Comparison of ENCODE assay signal across 28 mouse cellular contexts in genomic region chr6:134578039-134578438, GRCm38 (mm10). TPM values are rescaled to one million over a fixed set of nuclear protein-coding genes. Genes with fewer than 3 reads are reported as not detected.
A peak's percentile ranks its signal among the peaks of the same experiment; 100 is the strongest.
DNase-seq lines count a peak whose midpoint lies in the region; TF ChIP-seq lines count a peak whose summit lies in the region.
"Had no signal": no experiment of that assay in that cellular context is flagged by ENCODE, and none has a peak within 500 bp of the region (broad histone marks: within the 10 kb centered on the region; RNA-seq: fewer than 3 reads in every experiment).

No protein-coding gene starts in this region.

- no peaks in the 10 kb centered on the region for H3K79me2 ChIP-seq in MEL (ENCODE audit: control insufficient read depth, insufficient read depth, low read length, poor library complexity)

- H3K9me3 ChIP-seq in ES-Bruce4 (replicated peaks; ENCODE audit: control insufficient read depth, insufficient read depth, low read length, poor library complexity, severe bottlenecking) (no peaks in the 10 kb centered on the region), MEL (replicated peaks; ENCODE audit: insufficient read depth, low read length) (no peaks in the 10 kb centered on the region)
- H3K9me3 ChIP-seq: embryonic facial prominence, embryonic 10.5 days; embryonic facial prominence, embryonic 13.5 days; forebrain, embryonic 12.5 days; heart, embryonic 10.5 days; heart, embryonic 13.5 days had no signal

- H3K9ac ChIP-seq in ES-Bruce4 (ENCODE audit: low read depth, poor library complexity, severe bottlenecking) (no peak overlapping the region), MEL (ENCODE audit: control insufficient read depth, low read depth, low read length, poor library complexity, severe bottlenecking) (no peak overlapping the region)
- H3K9ac ChIP-seq: embryonic facial prominence, embryonic 13.5 days; forebrain, embryonic 12.5 days; heart, embryonic 13.5 days; hindbrain, embryonic 14.5 days had no signal

- H3K27me3 ChIP-seq in ES-Bruce4 (ENCODE audit: control insufficient read depth, insufficient read depth, low read length, poor library complexity, severe bottlenecking): no peaks in the 10 kb centered on the region
- H3K27me3 ChIP-seq in MEL (ENCODE audit: control insufficient read depth in 1 of 2, insufficient read depth in 2 of 2, low read length in 2 of 2): peaks cover 9 to 14% of the 10 kb centered on the region in 2 experiments
- H3K27me3 ChIP-seq: embryonic facial prominence, embryonic 13.5 days; forebrain, embryonic 12.5 days had no signal

- no peak overlapping the region for H3K4me3 ChIP-seq in ES-Bruce4 (ENCODE audit: low read depth, low read length)
- H3K4me3 ChIP-seq in MEL (ENCODE audit: control insufficient read depth in 1 of 2, insufficient read depth in 1 of 2, low read depth in 2 of 2, low read length in 2 of 2): no peak overlapping the region
- no peak overlapping the region for H3K4me3 ChIP-seq in lung, adult 2 months (replicated peaks; ENCODE audit: extremely low read depth, low read depth, low read length)
- H3K4me3 ChIP-seq: embryonic facial prominence, embryonic 10.5 days; embryonic facial prominence, embryonic 13.5 days; erythroblast, embryonic 14.5 days; forebrain, embryonic 12.5 days; heart, embryonic 10.5 days; heart, embryonic 13.5 days had no signal

- peaks cover 4% of the 10 kb centered on the region for H3K4me1 ChIP-seq in ES-Bruce4 (ENCODE audit: control insufficient read depth, insufficient read depth, low read length)
- no peaks in the 10 kb centered on the region for H3K4me1 ChIP-seq in MEL (ENCODE audit: control insufficient read depth in 1 of 2, insufficient read depth in 2 of 2, low read length in 2 of 2)
- peaks cover 11% of the 10 kb centered on the region for H3K4me1 ChIP-seq in lung, adult 2 months (ENCODE audit: control insufficient read depth, insufficient read depth, low read length)
- H3K4me1 ChIP-seq: embryonic facial prominence, embryonic 10.5 days; embryonic facial prominence, embryonic 13.5 days had no signal

- H3K27ac ChIP-seq in ES-Bruce4 (ENCODE audit: insufficient read depth, low read length) (no peak overlapping the region), MEL (ENCODE audit: control insufficient read depth, low read depth, low read length) (no peak overlapping the region)
- H3K27ac ChIP-seq: embryonic facial prominence, embryonic 10.5 days; embryonic facial prominence, embryonic 13.5 days; forebrain, embryonic 12.5 days; heart, embryonic 10.5 days; heart, embryonic 13.5 days; hindbrain, embryonic 14.5 days; hindbrain, postnatal 0 days had no signal

- no peak for TF ChIP-seq POLR2A in ES-Bruce4 (IDR thresholded peaks at IDR 0.05; ENCODE audit: insufficient read depth, low read length)
- no peak for TF ChIP-seq POLR2A in MEL (IDR thresholded peaks at IDR 0.05; ENCODE audit: control insufficient read depth in 1 of 2, insufficient read depth in 1 of 2, low read depth in 1 of 2, low read length in 2 of 2, poor library complexity in 1 of 2)
- no peak for TF ChIP-seq POLR2A in lung, adult 2 months (IDR thresholded peaks at IDR 0.05; ENCODE audit: borderline replicate concordance, extremely low read depth, low read depth, low read length)

- no peak for DNase-seq in MEL (ENCODE audit: low read depth, low spot score)
- DNase-seq in gonadal fat pad, adult 2 months (ENCODE audit: low read depth): peak; percentile 93
- DNase-seq in lung, adult 2 months: no peak
- DNase-seq in cerebellum, adult 18-20 months: no peak
- no peak for DNase-seq in adrenal gland, adult 18-20 months (ENCODE audit: low spot score in 2 of 2)
- DNase-seq: adrenal gland, postnatal 10 days; adrenal gland, postnatal 36 days; cerebellum, adult 11 months; cerebellum, adult 8-10 months; cerebellum, postnatal 10 days; cerebellum, postnatal 36 days; embryo, embryonic 11 days; gastrocnemius, postnatal 10 days; gastrocnemius, postnatal 36 days; heart, adult 18-20 months; heart, postnatal 14 days; heart, postnatal 4 days; kidney, adult 18-20 months had no signal

- TF ChIP-seq RAD21 in MEL (IDR thresholded peaks at IDR 0.05; ENCODE audit: low read depth, low read length): no peak

- 61% methylated on average over 6 of the region's 6 CpGs for WGBS in lung, adult 2 months

- TF ChIP-seq EP300 in ES-Bruce4 (IDR thresholded peaks at IDR 0.05; ENCODE audit: insufficient read depth, low read depth, low read length) (0 out of 2 replicates have a peak, but pooled peaks have one; percentile 58), MEL (IDR thresholded peaks at IDR 0.05; ENCODE audit: low read depth in 1 of 2, low read length in 2 of 2) (no peak)

- no peaks in the 10 kb centered on the region for H3K36me3 ChIP-seq in ES-Bruce4 (ENCODE audit: control insufficient read depth, insufficient read depth, low read length, poor library complexity, severe bottlenecking)
- H3K36me3 ChIP-seq in MEL (ENCODE audit: control insufficient read depth in 1 of 2, insufficient read depth in 2 of 2, low read length in 2 of 2): no peaks in the 10 kb centered on the region
- H3K36me3 ChIP-seq: embryonic facial prominence, embryonic 10.5 days; embryonic facial prominence, embryonic 13.5 days; forebrain, embryonic 12.5 days; heart, embryonic 10.5 days; heart, embryonic 13.5 days had no signal

- TF ChIP-seq CTCF in ES-Bruce4 (IDR thresholded peaks at IDR 0.05; ENCODE audit: low read depth, low read length) (no peak), MEL (IDR thresholded peaks at IDR 0.05 in 2 of 3, conservative IDR thresholded peaks at IDR 0.05 in 1 of 3; ENCODE audit: control insufficient read depth in 1 of 3, insufficient read depth in 1 of 3, low read depth in 2 of 3, low read length in 3 of 3, poor library complexity in 1 of 3, severe bottlenecking in 1 of 3) (no peak)
- TF ChIP-seq CTCF in lung, adult 2 months (IDR thresholded peaks at IDR 0.05; ENCODE audit: insufficient read depth, low read length): no peak

TF ChIP-seq in MEL, 35 proteins besides CTCF, POLR2A, EP300 and RAD21:
- no peak for TF ChIP-seq MYB (IDR thresholded peaks at IDR 0.05; ENCODE audit: low read depth, low read length)
- 0 out of 2 replicates have a peak, but pooled peaks have one; percentile 10 for TF ChIP-seq GATA1 (IDR thresholded peaks at IDR 0.05; ENCODE audit: low read depth, low read length)
- no peak for TF ChIP-seq USF1 (IDR thresholded peaks at IDR 0.05; ENCODE audit: low read depth, low read length)

RNA-seq across cellular contexts. Expression of gene Lrp6, which starts 11.3 kb away (rescaled TPM):
- polyA plus RNA-seq in ES-Bruce4 (2011; ENCODE audit: insufficient read depth, insufficient read length, low read depth, missing spikeins) (46.3 and 53.8 TPM in 2 replicates), MEL (2012; ENCODE audit: insufficient read depth in 1 of 2, insufficient read length in 2 of 2, low read depth in 1 of 2, low replicate concordance in 2 of 2, missing spikeins in 1 of 2) (10 to 100 TPM; 17.2 to 25.7 TPM)
- total RNA-seq in MEL (2012; rRNA removed): 13.1 and 13.4 TPM in 2 replicates
- polyA plus RNA-seq in gonadal fat pad, adult 2 months (2012; rRNA removed): 27.3 and 31.6 TPM in 2 replicates
- polyA plus RNA-seq in lung, adult 2 months (2012; rRNA removed): 30.8 and 38.3 TPM in 2 replicates
- 10 to 100 TPM; 57.2 to 78.3 TPM for total RNA-seq in adrenal gland, adult 18-20 months (2021)

RNA-seq across cellular contexts. Expression of gene Mansc1, which starts 54.2 kb away (rescaled TPM):
- 2.7 and 3.3 TPM in 2 replicates for polyA plus RNA-seq in ES-Bruce4 (2011; ENCODE audit: insufficient read depth, insufficient read length, low read depth, missing spikeins)
- not detected in 2 replicates for total RNA-seq in MEL (2012; rRNA removed)
- polyA plus RNA-seq in MEL (2012; ENCODE audit: insufficient read depth in 1 of 2, insufficient read length in 2 of 2, low read depth in 1 of 2, low replicate concordance in 2 of 2, missing spikeins in 1 of 2): not detected
- polyA plus RNA-seq in gonadal fat pad, adult 2 months (2012; rRNA removed): 6.0 and 7.0 TPM in 2 replicates
- 9.5 and 11.8 TPM in 2 replicates for polyA plus RNA-seq in lung, adult 2 months (2012; rRNA removed)
- total RNA-seq in adrenal gland, adult 18-20 months (2021): 1 to 10 TPM; 3.3 to 4.5 TPM
- polyA plus RNA-seq: C2C12; erythroblast, embryonic 14.5 days had no signal
